Mouse (Mus musculus): ENCODE results near the gene Cd2bp2. TPM values are rescaled to one million over a fixed set of nuclear protein-coding genes. Genes with fewer than 3 reads are reported as not detected.

Cd2bp2 gene
- polyA plus RNA-seq, 1 experiment from 2014 or later: 103 TPM

DNA sequence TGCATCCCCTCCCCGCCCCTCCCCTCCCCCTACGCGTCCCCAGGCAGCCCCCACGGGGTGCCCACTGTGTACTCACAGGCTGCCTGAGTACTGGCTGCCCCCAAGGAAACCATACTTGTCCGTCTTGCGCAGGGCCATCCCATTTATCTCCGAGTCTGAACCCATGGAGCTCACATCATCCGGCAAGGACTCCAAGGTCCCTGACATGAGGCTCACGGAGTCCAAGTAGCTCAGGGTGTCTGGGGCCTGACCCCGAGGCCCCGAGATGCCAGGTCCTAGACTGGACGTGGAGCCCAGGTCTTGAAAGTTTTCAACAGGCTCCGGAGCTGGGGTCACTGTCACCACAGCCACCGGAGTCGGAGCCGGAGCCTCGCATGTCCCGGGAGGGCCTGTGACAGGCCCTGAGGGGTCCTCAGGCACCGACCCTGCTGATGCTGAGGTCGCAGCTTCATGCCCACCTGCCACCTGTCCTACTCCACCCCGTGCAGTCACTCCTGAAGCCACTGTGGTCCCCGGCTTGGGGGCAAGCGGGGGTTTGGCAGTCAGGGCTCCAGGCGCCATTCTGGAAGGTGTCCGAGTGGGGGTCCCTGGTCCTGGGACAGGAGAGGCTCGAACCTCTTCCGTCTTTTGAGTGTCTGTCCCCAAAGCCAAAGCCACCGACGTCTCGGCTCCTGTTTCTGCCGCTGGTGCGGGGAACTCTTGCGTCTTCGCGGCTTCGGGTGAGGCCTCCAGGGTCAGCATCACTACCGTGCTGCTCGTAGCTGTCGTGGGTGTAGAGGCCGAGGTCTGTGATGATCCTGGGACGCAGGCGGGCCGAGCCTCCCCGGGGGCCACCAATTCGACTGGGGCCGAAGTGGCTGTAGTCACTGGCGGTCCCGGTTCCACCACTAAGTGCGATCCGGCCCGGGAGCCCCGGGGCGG is 11.8 kb upstream of the Cd2bp2 start:
- Histone ChIP-seq H3K9ac (replicated peaks) (peak overlapping the region; percentile 89), H3K4me2 (replicated peaks) (peak overlapping the region; percentile 88), H3K4me1 (peaks cover 29% of the 10 kb centered on the region), H3K27me3 (no peaks in the 10 kb centered on the region), H3K27ac (replicated peaks) (peak overlapping the region; percentile 80), H3K9me3 (no peaks in the 10 kb centered on the region), H3K36me3 (peaks cover 21% of the 10 kb centered on the region), H3K4me3 (peak overlapping the region; percentile 74)
- under 1% methylated on average over 53 of the region's 53 CpGs for WGBS
- ATAC-seq (ENCODE audit: low FRiP score, low read depth): peak; percentile 9

DNA sequence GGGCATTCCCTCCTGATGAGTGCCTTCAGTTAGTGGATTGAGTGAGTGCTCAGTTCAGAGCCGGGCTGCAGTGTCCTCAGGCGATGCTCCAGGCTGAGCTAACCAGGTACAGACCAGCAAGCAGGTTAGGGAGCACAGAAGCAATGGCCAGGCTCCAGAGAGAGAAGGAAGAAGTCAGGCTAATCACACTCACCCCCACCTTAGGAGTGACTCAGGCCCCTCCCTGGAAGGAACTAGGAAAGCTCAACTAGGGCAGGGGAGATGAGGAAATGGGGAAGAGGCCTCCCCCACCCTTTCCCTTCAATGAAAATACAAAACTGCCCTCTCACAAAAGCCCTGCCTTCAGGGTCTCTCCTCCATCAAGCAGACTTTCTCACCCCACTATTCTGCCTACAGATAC is 10.8 kb upstream of the Cd2bp2 start:
- peaks cover 29% of the 10 kb centered on the region for H3K36me3 ChIP-seq
- H3K4me3 ChIP-seq: peak overlapping the region; percentile 74
- no peaks in the 10 kb centered on the region for H3K27me3 ChIP-seq
- H3K9me3 ChIP-seq: no peaks in the 10 kb centered on the region
- peak overlapping the region; percentile 88 for H3K4me2 ChIP-seq (replicated peaks)
- peaks cover 29% of the 10 kb centered on the region for H3K4me1 ChIP-seq
- 66% methylated on average over 2 of the region's 2 CpGs for WGBS
- no peak for ATAC-seq (ENCODE audit: low FRiP score, low read depth)
- no peak overlapping the region for H3K27ac ChIP-seq (replicated peaks)
- peak overlapping the region; percentile 89 for H3K9ac ChIP-seq (replicated peaks)

DNA sequence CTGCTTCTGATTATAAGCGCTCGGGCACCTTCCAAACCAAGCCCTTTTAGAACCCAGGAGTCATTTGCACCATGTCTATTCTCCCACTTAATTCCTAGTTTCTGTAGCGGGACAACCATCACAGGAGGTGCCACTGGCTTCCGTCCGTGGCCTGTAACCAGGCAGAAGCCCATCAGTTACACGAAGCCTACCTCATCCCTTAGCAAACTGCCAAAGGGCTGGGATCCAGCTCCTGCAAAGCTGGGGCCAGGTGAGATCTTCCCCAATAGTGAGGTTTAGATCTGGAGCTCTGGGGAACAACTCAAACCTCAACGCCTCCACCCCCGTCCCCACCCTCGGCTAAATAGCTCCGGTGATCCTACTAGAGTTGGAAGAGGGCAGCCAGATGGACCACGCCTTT is 634 bp upstream of the Cd2bp2 start:
- Histone ChIP-seq H3K27ac (replicated peaks) (peak overlapping the region; percentile 79), H3K4me2 (replicated peaks) (peak overlapping the region; percentile 77), H3K36me3 (peaks cover 80% of the 10 kb centered on the region), H3K4me1 (peaks cover 28% of the 10 kb centered on the region), H3K4me3 (peak overlapping the region; percentile 86), H3K27me3 (no peaks in the 10 kb centered on the region), H3K9ac (replicated peaks) (peak overlapping the region; percentile 84), H3K9me3 (no peaks in the 10 kb centered on the region)
- ATAC-seq (ENCODE audit: low FRiP score, low read depth): no peak
- WGBS: 61% methylated on average over 11 of the region's 11 CpGs

DNA sequence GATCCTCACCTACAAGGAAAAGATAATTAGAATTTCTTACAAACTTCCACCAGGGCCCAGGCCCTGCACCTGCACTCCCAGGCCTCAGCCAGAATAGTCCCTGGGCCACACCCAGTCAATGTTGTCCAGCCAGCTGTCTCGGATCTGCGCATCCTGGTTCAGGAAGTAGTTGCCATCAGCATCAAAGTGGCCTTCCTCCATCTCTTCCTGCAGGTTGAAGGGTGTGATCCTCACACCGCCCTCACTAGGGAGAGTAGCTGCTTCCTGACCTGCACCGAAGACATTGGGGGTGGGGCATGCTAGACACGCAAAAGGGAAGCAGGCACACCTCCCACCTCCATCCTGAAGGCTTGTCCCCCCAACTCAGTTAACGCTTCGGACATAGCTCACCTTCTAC is 1.2 kb downstream of the Cd2bp2 start:
- Histone ChIP-seq H3K27me3 (no peaks in the 10 kb centered on the region), H3K36me3 (peaks cover 71% of the 10 kb centered on the region), H3K27ac (replicated peaks) (no peak overlapping the region), H3K4me1 (peaks cover 28% of the 10 kb centered on the region), H3K9me3 (no peaks in the 10 kb centered on the region), H3K9ac (replicated peaks) (peak overlapping the region; percentile 84), H3K4me2 (replicated peaks) (peak overlapping the region; percentile 86), H3K4me3 (peak overlapping the region; percentile 86)
- no peak for ATAC-seq (ENCODE audit: low FRiP score, low read depth)
- 88% methylated on average over 7 of the region's 7 CpGs for WGBS

DNA sequence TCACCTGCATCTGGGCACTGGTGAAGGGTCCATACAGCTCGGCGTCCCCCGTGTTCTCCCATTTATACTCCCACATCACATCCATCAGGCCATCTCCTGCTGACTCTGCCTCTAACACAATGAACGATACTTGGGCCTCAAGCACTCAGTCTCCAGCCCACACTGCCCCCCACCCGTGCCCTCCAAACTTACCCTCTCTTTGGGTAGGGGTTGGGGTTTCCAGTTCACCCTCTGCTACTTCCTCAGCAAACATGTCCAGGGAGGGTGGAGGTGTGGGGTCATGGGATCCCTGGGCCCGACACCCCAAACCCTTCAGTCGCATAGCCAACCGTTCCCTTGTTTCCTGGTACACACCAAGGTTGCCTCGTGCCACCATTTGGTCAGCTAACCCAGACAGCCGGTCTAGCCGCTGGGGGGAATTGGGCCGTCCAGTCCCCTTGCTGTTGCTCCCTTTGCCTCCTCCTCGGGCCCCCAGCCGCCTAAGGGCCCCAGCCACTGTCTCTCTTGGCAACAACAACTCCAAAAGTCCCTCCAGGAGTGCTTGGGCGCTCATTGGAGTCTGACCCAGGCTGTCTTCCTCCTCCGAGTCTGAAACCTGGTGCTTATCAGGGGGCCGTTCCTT is 1.7 kb downstream of the Cd2bp2 start:
- no peak for ATAC-seq (ENCODE audit: low FRiP score, low read depth)
- peak overlapping the region; percentile 86 for H3K4me2 ChIP-seq (replicated peaks)
- no peaks in the 10 kb centered on the region for H3K27me3 ChIP-seq
- H3K27ac ChIP-seq (replicated peaks): no peak overlapping the region
- H3K9me3 ChIP-seq: no peaks in the 10 kb centered on the region
- 94% methylated on average over 17 of the region's 17 CpGs for WGBS
- peaks cover 66% of the 10 kb centered on the region for H3K36me3 ChIP-seq
- H3K9ac ChIP-seq (replicated peaks): peak overlapping the region; percentile 84
- peaks cover 28% of the 10 kb centered on the region for H3K4me1 ChIP-seq
- H3K4me3 ChIP-seq: peak overlapping the region; percentile 86; the same call in 1 of the 2 replicates

DNA sequence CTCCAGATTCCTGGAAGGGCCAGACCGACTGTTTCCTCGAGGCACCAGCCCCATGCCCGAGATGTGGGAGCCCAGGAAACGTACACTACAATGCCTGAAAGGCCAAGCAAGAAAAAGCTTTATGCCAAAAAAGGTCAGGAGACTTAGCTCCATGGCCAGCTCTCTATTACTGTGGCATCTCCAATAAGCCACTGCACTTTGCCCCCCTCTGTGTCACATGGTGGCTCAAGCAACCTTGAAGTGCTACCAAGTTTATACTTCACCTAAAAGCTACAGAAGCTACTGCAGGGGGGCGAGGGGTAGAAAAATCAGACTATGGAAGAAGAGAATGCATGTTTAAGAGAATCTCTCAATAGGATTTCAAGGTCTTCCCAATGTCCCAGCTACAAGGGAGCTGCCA is 2.9 kb downstream of the Cd2bp2 start:
- H3K27me3 ChIP-seq: no peaks in the 10 kb centered on the region
- H3K9ac ChIP-seq (replicated peaks): no peak overlapping the region
- H3K4me1 ChIP-seq: peaks cover 28% of the 10 kb centered on the region
- no peak overlapping the region for H3K4me3 ChIP-seq
- no peak overlapping the region for H3K27ac ChIP-seq (replicated peaks)
- peaks cover 55% of the 10 kb centered on the region for H3K36me3 ChIP-seq
- no peak for ATAC-seq (ENCODE audit: low FRiP score, low read depth)
- no peak overlapping the region for H3K4me2 ChIP-seq (replicated peaks)
- no peaks in the 10 kb centered on the region for H3K9me3 ChIP-seq
- 90% methylated on average over 5 of the region's 5 CpGs for WGBS

DNA sequence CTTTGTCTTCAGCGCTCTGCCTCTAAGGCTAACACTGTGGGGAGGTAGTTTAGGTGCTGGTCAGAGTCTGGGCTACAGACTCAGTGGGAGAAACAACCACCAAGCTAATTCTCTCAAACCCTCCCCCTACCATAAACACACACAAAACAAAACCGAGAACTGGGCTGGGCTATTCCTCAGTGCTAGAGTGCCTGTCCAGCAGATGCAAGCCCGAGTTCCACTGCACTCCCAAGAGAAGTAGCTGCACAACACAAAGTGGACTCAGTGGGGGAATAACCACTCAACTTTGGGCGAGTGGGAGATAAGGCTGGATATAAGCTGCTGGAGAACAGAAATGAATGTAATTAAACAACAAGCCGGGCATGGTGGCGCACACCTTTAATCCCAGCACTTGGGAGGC is 5.2 kb downstream of the Cd2bp2 start:
- no peak overlapping the region for H3K9ac ChIP-seq (replicated peaks)
- peaks cover 42% of the 10 kb centered on the region for H3K36me3 ChIP-seq
- no peak overlapping the region for H3K27ac ChIP-seq (replicated peaks)
- no peak overlapping the region for H3K4me2 ChIP-seq (replicated peaks)
- 89% methylated on average over 6 of the region's 6 CpGs for WGBS
- no peak for ATAC-seq (ENCODE audit: low FRiP score, low read depth)
- peaks cover 16% of the 10 kb centered on the region for H3K4me1 ChIP-seq
- no peaks in the 10 kb centered on the region for H3K9me3 ChIP-seq
- H3K27me3 ChIP-seq: no peaks in the 10 kb centered on the region
- no peak overlapping the region for H3K4me3 ChIP-seq

DNA sequence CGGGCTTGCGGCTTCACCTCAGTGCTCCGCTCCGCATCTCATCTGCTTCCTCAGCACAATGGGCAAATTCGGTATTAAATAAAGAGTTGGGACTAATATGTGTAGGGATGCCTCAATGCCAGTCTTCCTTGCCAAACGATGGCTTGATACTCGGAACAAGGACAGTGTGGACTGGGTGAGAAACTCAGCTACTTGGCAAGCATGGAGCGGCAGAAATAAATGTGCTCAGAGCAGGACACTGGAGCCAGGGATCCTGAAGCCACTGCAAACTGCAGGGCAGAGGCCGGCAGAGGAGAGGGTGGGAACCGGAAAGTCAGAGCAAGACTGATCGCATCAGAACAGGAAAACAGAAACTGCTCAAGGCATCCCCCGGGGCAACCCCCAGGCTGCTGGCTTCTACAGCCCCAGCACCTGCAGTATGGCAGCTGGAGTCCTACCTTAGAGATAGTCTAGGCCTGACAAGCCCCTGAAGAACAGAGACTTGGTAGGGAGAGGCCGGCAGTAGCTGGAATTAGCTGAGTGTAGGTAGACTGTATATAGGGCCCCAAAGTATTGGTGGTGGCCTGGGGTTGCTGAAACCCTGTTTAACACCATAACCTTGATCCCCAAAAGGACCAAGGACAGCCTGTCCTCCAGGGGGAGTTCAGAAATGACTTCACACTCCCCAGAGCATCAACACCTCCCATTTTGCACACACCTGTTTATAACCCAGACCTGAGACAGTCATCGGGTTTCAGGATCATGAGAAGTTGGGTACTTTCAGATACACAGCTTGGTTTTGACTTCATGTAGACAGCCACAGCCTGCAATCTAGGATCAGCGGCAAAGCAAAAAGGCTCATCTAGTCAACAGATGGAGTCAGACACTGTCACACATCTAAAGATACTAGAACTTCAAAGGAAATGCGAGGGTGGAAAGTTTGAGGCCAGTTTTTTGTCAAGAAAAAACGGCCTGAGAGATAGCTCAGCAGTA is 7.3 kb downstream of the Cd2bp2 start:
- Histone ChIP-seq H3K4me2 (replicated peaks) (no peak overlapping the region), H3K27ac (replicated peaks) (no peak overlapping the region), H3K27me3 (no peaks in the 10 kb centered on the region), H3K9me3 (no peaks in the 10 kb centered on the region), H3K4me1 (no peaks in the 10 kb centered on the region), H3K36me3 (peaks cover 30% of the 10 kb centered on the region), H3K9ac (replicated peaks) (no peak overlapping the region), H3K4me3 (no peak overlapping the region)
- ATAC-seq (ENCODE audit: low FRiP score, low read depth): no peak
- WGBS: 85% methylated on average over 17 of the region's 17 CpGs

DNA sequence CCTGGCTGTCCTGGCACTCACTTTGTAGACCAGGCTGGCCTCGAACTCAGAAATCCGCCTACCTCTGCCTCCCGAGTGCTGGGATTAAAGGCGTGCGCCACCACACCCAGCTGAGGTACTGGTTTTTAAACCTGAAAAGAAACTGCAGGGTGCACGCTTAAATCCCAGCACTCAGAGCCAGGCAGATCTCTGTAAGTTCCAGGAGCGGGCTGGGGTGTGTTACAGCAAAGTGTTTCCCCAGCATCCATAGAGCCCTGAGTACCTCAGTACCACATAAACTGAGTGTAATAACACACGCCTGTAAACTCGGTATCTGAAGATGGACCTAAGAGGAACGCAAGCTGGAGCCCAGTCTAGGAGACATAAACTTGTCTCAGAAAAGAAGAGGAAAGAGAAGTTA is 8.5 kb downstream of the Cd2bp2 start:
- H3K9me3 ChIP-seq: no peaks in the 10 kb centered on the region
- H3K4me3 ChIP-seq: no peak overlapping the region
- H3K27me3 ChIP-seq: no peaks in the 10 kb centered on the region
- H3K4me2 ChIP-seq (replicated peaks): no peak overlapping the region
- H3K36me3 ChIP-seq: peaks cover 18% of the 10 kb centered on the region
- H3K9ac ChIP-seq (replicated peaks): no peak overlapping the region
- H3K27ac ChIP-seq (replicated peaks): no peak overlapping the region
- ATAC-seq (ENCODE audit: low FRiP score, low read depth): no peak
- no peaks in the 10 kb centered on the region for H3K4me1 ChIP-seq
- 72% methylated on average over 10 of the region's 10 CpGs for WGBS

DNA sequence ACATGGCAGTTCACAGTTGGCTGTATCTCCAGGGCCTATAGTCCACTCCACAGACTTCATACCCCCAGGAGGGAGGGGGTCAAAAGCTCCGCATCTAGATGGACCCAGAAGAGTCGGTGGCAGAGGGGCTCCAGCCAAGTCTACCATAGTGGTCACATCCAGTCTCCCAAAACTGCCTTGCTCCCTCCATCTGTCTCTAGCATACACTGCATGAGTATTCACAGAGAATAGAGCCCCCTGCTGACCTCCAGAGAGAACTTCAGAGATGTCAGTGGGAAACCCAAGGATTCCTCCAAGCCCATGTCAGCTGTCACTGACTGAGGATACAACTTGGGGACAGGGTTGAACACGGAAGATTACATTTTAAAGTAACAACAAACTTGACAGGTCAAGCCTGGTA is 10.2 kb downstream of the Cd2bp2 start:
- no peak for ATAC-seq (ENCODE audit: low FRiP score, low read depth)
- Histone ChIP-seq H3K9ac (replicated peaks) (no peak overlapping the region), H3K27me3 (no peaks in the 10 kb centered on the region), H3K9me3 (no peaks in the 10 kb centered on the region), H3K4me2 (replicated peaks) (no peak overlapping the region), H3K27ac (replicated peaks) (no peak overlapping the region), H3K4me3 (no peak overlapping the region), H3K4me1 (no peaks in the 10 kb centered on the region), H3K36me3 (peaks cover 2% of the 10 kb centered on the region; the same call in 1 of the 2 replicates)
- 72% methylated on average over 3 of the region's 3 CpGs for WGBS

DNA sequence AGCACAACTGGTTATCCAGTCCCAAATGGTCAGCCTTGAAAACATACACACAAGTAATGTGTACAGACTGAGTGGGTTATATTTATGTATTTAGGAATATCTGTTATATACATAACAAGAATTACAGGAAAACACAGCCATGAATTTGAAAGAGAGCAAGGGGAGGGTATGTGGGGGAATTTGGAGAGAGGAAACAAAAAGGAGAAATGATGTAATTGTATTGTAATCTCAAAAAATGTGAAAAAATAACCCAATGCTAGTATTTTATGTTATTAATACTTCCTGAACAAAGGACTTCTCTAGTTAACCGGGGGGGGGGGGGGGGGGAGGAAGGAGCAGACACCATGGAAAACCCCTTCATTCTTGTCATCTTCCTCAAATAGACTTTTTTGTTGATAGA is 11.1 kb downstream of the Cd2bp2 start:
- no peaks in the 10 kb centered on the region for H3K9me3 ChIP-seq
- WGBS: 67% methylated on average over 1 of the region's 1 CpGs

More for the DNA sequence above, 11.1 kb downstream of the Cd2bp2 start:
- Histone ChIP-seq H3K36me3 (no peaks in the 10 kb centered on the region), H3K27me3 (no peaks in the 10 kb centered on the region), H3K4me2 (replicated peaks) (no peak overlapping the region), H3K9ac (replicated peaks) (no peak overlapping the region), H3K4me1 (no peaks in the 10 kb centered on the region), H3K27ac (replicated peaks) (no peak overlapping the region), H3K4me3 (no peak overlapping the region)
- no peak for ATAC-seq (ENCODE audit: low FRiP score, low read depth)
